ENCODE assay signal across 8 mouse cellular contexts in the genomic region with DNA sequence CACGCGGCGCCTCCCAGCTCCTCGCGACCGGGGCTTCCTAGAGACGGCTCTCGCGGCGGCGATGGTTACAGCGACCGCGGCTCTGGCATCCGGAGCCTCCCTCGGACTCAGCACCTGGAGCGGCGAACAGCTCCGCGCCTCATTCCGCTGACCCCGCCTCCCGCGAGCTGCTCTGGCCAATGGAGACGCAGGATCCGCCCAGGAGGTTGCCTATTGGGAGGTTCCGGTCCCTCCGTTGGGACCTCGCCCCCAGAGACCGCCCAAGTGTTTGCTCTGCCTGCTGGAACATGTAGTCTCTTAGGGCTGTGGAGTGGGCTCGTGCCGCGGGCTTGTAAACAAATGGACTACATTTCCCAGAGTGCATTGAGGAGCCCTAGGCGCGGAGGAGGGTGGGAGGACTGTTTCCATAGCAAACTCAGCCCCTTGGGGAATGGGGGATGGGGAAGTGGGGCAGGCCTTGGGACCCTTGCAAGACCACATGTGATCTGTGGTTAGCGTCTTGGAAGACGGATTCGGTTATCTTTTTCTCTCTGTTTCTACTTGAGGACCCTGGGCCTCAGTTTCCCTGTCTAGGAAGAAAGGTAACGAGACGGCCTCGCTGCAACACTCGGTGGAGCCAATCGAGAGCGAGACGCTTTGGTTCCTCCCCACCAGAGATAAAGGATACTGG. TPM values are rescaled to one million over a fixed set of nuclear protein-coding genes. Genes with fewer than 3 reads are reported as not detected.
A peak's percentile ranks its signal among the peaks of the same experiment; 100 is the strongest.
DNase-seq lines count a peak whose midpoint lies in the region; ATAC-seq and TF ChIP-seq lines count a peak whose summit lies in the region.

Smpd3 (minus strand) TSS at position 137 of the 670 bp plus-strand sequence.

- H3K27me3 ChIP-seq in hindbrain, embryonic 10.5 days (ENCODE audit: insufficient read depth, poor library complexity, severe bottlenecking), result peaks cover 35% of the 10 kb centered on the region
- H3K27me3 ChIP-seq in lung, postnatal 0 days (replicated peaks; ENCODE audit: insufficient read depth, low read length), result peaks cover 26% of the 10 kb centered on the region

- TF ChIP-seq CTCF in lung, postnatal 0 days (IDR thresholded peaks at IDR 0.05), result no peak; the same call in 1 of the 2 replicates

- H3K4me2 ChIP-seq in lung, postnatal 0 days (replicated peaks; ENCODE audit: low read depth, low read length), result peak within 1 kb of the TSS; percentile 61

- H3K36me3 ChIP-seq in hindbrain, embryonic 10.5 days, result no peaks in the 10 kb centered on the region
- H3K36me3 ChIP-seq in lung, postnatal 0 days (ENCODE audit: insufficient read depth, low read length), result no peaks in the 10 kb centered on the region

- no peaks in the 10 kb centered on the region for H3K9me3 ChIP-seq in hindbrain, embryonic 10.5 days
- H3K9me3 ChIP-seq in lung, postnatal 0 days (ENCODE audit: low read length), result no peaks in the 10 kb centered on the region

- peak within 1 kb of the TSS; percentile 68 for H3K4me3 ChIP-seq in hindbrain, embryonic 10.5 days
- H3K4me3 ChIP-seq in lung, postnatal 0 days (ENCODE audit: low read depth, low read length), result peak within 1 kb of the TSS; percentile 50

- peak; percentile 91 for ATAC-seq in frontal cortex, adult (ENCODE audit: low TSS enrichment)
- peak; percentile 100 for ATAC-seq in lung, postnatal 0 days

- peak; percentile 100 for DNase-seq in MN1 (ENCODE audit: low spot score)
- peak; percentile 100 for DNase-seq in cerebellum, adult 9-10 months
- DNase-seq in hindbrain, embryonic 10.5 days (ENCODE audit: low spot score), result peak; percentile 99
- DNase-seq in layer of hippocampus, adult 9-11 months, result peak; percentile 100
- peak; percentile 99 for DNase-seq in lung, postnatal 0 days (ENCODE audit: low spot score)
- DNase-seq in ovary, postnatal 14 days (ENCODE audit: low spot score), result peak; percentile 96
- peak; percentile 97 for DNase-seq in thymus, postnatal 14 days

- peaks cover 35% of the 10 kb centered on the region for H3K4me1 ChIP-seq in hindbrain, embryonic 10.5 days (replicated peaks)
- H3K4me1 ChIP-seq in lung, postnatal 0 days (ENCODE audit: insufficient read depth, low read depth, low read length), result no peaks in the 10 kb centered on the region

- peak within 1 kb of the TSS; percentile 87 for H3K27ac ChIP-seq in hindbrain, embryonic 10.5 days
- no peak within 1 kb of the TSS for H3K27ac ChIP-seq in lung, postnatal 0 days (ENCODE audit: low read length)

- WGBS in hindbrain, embryonic 10.5 days, result under 1% methylated on average over 45 of the region's 45 CpGs
- WGBS in lung, postnatal 0 days, result 3% methylated on average over 45 of the region's 45 CpGs

- no peak for TF ChIP-seq EP300 in lung, postnatal 0 days (IDR thresholded peaks at IDR 0.05)

- H3K9ac ChIP-seq in lung, postnatal 0 days (replicated peaks; ENCODE audit: low read depth), result peak within 1 kb of the TSS; percentile 27; the same call in 1 of the 2 replicates

RNA-seq across cellular contexts. Expression of gene Smpd3, which starts in this region (rescaled TPM):
- polyA plus RNA-seq in hindbrain, embryonic 10.5 days (2016; fragmentation: Nextera tagmentation; extraction: Ambion mirVana), result 12.7 and 20.9 TPM in 2 replicates
- polyA plus RNA-seq in lung, postnatal 0 days (2015; fragmentation: Nextera tagmentation; extraction: Ambion mirVana), result 1.5 and 1.7 TPM in 2 replicates
